Mouse (Mus musculus) stomach, embryonic 15.5 days (tissue): Measurements from ENCODE around the gene Wnk2. TPM values are rescaled to one million over a fixed set of nuclear protein-coding genes. Genes with fewer than 3 reads are reported as not detected.

Experiments used
- ATAC-seq: fragments of 200-750 bp; cut with Nextera tagmentation; 2 replicates; pipeline ENCODE4 v1.8.0; 2017; ENCODE audit warnings: low read depth, moderate number of reproducible peaks, moderate TSS enrichment; ENCODE audit not compliant: insufficient read depth, low FRiP score
- H3K27ac ChIP-seq: fragments of 300-500 bp; sonication (generic); 2 replicates; pipeline ENCODE4 v1.5.1; 2015; ENCODE audit warnings: mild to moderate bottlenecking, inconsistent platforms
- H3K27me3 ChIP-seq: fragments of 300-500 bp; sonication (generic); replicated peaks from 2 replicates; pipeline ENCODE4 v1.6.1; 2015; ENCODE audit warnings: inconsistent platforms
- H3K36me3 ChIP-seq: fragments of 300-500 bp; sonication (generic); 2 replicates; pipeline ENCODE4 v1.6.1; 2015; ENCODE audit warnings: inconsistent platforms
- H3K4me1 ChIP-seq: fragments of 300-500 bp; sonication (generic); 2 replicates; pipeline ENCODE4 v1.6.1; 2015; ENCODE audit warnings: inconsistent platforms
- H3K4me2 ChIP-seq: fragments of 300-500 bp; sonication (generic); 2 replicates; pipeline ENCODE4 v1.6.1; 2015; ENCODE audit warnings: mild to moderate bottlenecking, inconsistent platforms
- H3K4me3 ChIP-seq: fragments of 300-500 bp; sonication (generic); replicated peaks from 2 replicates; pipeline ENCODE4 v1.5.1; 2015; ENCODE audit warnings: inconsistent platforms
- H3K9ac ChIP-seq: fragments of 300-500 bp; sonication (generic); 2 replicates; pipeline ENCODE4 v1.6.1; 2015; ENCODE audit warnings: inconsistent platforms
- H3K9me3 ChIP-seq: fragments of 300-500 bp; sonication (generic); 2 replicates; pipeline ENCODE4 v1.6.1; 2016; ENCODE audit warnings: inconsistent platforms
- WGBS: fragments of 180-500 bp; shearing (Covaris S2); methylation state at CpG from one replicate; pipeline ENCODE4 v1.1.7; 2015; 5-methylcytosine and 5-hydroxymethylcytosine counted together
- polyA plus RNA-seq: library from polyadenylated mRNA; unstranded; fragments of >200 nt; fragmentation: Nextera tagmentation; extraction: Ambion mirVana; gene quantifications from 2 replicates; pipeline ENCODE4 v1.2.1, GENCODE M21; 2015

Gene Wnk2
- polyA plus RNA-seq, 1 experiment from 2014 or later = 3.3 TPM

GRCm38 (mm10) chr13:48992914-48993313 is 154.9 kb downstream of the Wnk2 start:
- H3K27me3 ChIP-seq = no peaks in the 10 kb centered on the region
- H3K9ac ChIP-seq = no peak overlapping the region
- H3K4me3 ChIP-seq = no peak overlapping the region
- no peak for ATAC-seq
- H3K9me3 ChIP-seq = no peaks in the 10 kb centered on the region
- H3K27ac ChIP-seq = no peak overlapping the region
- H3K4me2 ChIP-seq = no peak overlapping the region
- no peaks in the 10 kb centered on the region for H3K36me3 ChIP-seq
- no peaks in the 10 kb centered on the region for H3K4me1 ChIP-seq

- Histone ChIP-seq H3K9ac (no peak overlapping the region), H3K4me1 (no peaks in the 10 kb centered on the region), H3K27ac (no peak overlapping the region), H3K36me3 (no peaks in the 10 kb centered on the region), H3K27me3 (no peaks in the 10 kb centered on the region), H3K9me3 (no peaks in the 10 kb centered on the region), H3K4me3 (no peak overlapping the region), H3K4me2 (no peak overlapping the region)
- 86% methylated on average over 2 of the region's 2 CpGs for WGBS
- no peak for ATAC-seq
Observed at GRCm38 (mm10) chr13:48990138-48990537, 157.7 kb downstream of the Wnk2 start.

Other genes with a start within 250 kb of the Wnk2 start
- 30.1 and 30.5 TPM in 2 replicates for gene Fam120a, start 180.0 kb downstream of the Wnk2 start, polyA plus RNA-seq
- 52.5 and 54.3 TPM in 2 replicates for gene Ninj1, start 39.5 kb upstream of the Wnk2 start, polyA plus RNA-seq
- gene Card19, start 68.0 kb upstream of the Wnk2 start, polyA plus RNA-seq = 50.5 and 52.4 TPM in 2 replicates
- 1.5 and 2.3 TPM in 2 replicates for gene Susd3, start 100.7 kb upstream of the Wnk2 start, polyA plus RNA-seq
- 0.40 and 0.65 TPM in 2 replicates for gene Fgd3, start 172.3 kb upstream of the Wnk2 start, polyA plus RNA-seq
- gene Bicd2, start 193.6 kb upstream of the Wnk2 start, polyA plus RNA-seq = 23.5 and 26.2 TPM in 2 replicates